Mouse (Mus musculus): ENCODE results near the gene Glra4. TPM values are rescaled to one million over a fixed set of nuclear protein-coding genes. Genes with fewer than 3 reads are reported as not detected.
"Not testable (repeated sequence)": the region's sequence is repeated elsewhere in the genome, so short reads cannot be mapped to it uniquely, and the experiment has no call there.

Glra4 gene
- total RNA-seq, 2 experiments from 2014 or later, result not detected

- peak; percentile 93 for ATAC-seq (replicated peaks; ENCODE audit: low FRiP score, low TSS enrichment, poor library complexity, severe bottlenecking)
Measured at GRCm38 (mm10) chrX:136740791-136741650, 38.9 kb downstream of the Glra4 start.

DNA sequence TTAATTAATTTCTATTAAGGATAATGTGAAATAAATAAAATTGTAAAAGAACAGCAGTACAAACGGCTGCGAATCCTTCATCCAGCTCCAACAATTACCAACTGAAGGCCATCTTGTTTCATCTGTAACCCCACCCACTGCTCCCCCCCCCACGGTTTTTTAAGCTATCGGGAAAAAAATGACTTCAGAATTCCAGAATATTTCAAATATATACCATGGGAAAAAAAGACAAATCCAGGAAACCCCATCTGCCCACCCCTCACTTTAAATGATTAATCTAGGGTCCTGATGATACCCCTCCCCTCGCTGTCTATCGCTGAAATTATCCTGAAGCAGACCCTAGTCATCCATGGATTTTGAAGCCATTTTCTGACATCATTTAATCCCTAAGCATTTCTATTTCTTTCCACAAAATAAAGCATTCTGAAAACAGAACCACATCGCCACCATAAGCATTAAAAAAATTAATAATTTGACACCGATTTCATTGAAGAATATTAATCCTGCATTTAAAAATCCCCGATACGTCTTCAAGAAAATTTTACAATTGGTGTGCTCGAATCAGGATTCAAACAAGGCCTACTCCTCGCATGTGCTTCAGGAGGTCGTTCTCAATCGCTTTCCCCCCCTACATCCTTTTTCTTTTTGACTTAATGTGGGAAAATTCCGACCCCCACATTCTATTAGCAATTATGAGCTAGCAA is 39.7 kb downstream of the Glra4 start:
- ATAC-seq (replicated peaks; ENCODE audit: low FRiP score, low TSS enrichment, poor library complexity, severe bottlenecking), result no peak

GRCm38 (mm10) chrX:136732016-136732415 is 47.9 kb downstream of the Glra4 start:
- ATAC-seq (replicated peaks; ENCODE audit: low FRiP score, low TSS enrichment, poor library complexity, severe bottlenecking), result no peak

DNA sequence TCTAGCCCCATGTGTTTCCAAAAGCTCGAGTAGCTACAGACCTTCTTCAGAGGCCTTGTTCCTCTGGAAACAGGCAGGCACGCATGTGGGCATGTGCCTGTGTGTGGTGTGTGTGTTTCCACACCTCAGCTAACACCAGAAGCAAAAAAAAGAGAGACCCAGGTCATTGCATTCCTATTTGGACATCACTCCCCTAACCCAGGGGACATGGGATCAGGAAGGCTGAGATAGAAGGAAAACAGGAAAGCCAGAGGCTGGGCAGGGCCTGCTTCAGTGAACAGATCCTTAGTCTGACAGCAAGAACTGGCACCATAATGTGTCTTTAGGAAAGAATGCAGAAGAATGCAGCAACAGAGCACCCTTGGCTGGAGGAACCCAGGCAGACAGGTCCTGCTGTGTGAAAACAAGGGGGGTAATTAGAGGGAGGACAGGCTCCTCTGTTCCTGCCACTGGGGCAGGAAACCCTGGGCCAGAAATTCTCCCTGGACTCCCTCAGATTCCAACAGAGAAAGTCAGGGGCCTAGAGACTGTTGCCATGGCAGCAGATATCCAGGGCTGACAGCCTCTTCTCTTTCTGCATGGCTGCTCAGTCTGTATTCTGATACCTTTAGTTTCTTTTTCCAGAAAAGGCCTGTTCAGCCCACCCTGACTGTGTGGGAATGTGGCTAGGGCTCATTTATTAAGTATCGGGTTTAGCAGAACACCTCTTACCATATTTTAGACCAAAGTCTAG is 65.0 kb downstream of the Glra4 start:
- ATAC-seq (replicated peaks; ENCODE audit: low FRiP score, low TSS enrichment, poor library complexity, severe bottlenecking), result not testable (repeated sequence)

DNA sequence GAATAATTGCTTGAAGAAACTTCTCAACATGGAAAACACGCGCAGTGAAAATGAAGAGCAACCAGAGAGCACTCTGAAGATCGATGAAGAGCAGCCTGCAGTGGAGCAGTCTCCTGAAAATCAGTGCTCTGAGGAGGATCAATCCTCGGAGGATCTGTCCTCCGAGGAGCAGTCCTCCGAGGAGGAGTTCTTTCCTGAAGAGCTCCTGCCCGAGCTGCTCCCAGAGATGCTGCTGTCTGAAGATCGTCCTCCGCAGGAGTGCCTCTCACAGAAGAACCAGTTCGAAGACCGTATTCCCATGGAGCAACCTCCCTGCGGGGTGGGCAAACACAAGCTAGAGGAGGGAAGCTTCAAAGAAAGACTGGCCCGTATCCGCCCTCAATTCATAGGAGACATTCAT is 71.2 kb downstream of the Glra4 start:
- ATAC-seq (replicated peaks; ENCODE audit: low FRiP score, low TSS enrichment, poor library complexity, severe bottlenecking), result no peak

- peak; percentile 74 for ATAC-seq (replicated peaks; ENCODE audit: low FRiP score, low TSS enrichment, poor library complexity, severe bottlenecking)
Measured at GRCm38 (mm10) chrX:136708168-136708681, 71.7 kb downstream of the Glra4 start.

Other genes with a start within 250 kb of the Glra4 start
- not detected in 2 replicates for gene Kir3dl2, start 236.1 kb downstream of the Glra4 start, total RNA-seq (2014; fragmentation: Nextera tagmentation)
- not detected in 2 replicates for gene Kir3dl2, start 236.1 kb downstream of the Glra4 start, total RNA-seq (2017)
- gene Tceal3, start 189.3 kb downstream of the Glra4 start, total RNA-seq (2014; fragmentation: Nextera tagmentation), result 9.2 and 12.2 TPM in 2 replicates
- gene Tceal3, start 189.3 kb downstream of the Glra4 start, total RNA-seq (2017), result 11.4 and 24.9 TPM in 2 replicates
- 0.42 and 2.9 TPM in 2 replicates for gene Tceal1, start 72.2 kb downstream of the Glra4 start, total RNA-seq (2014; fragmentation: Nextera tagmentation)
- 3.7 and 6.7 TPM in 2 replicates for gene Tceal1, start 72.2 kb downstream of the Glra4 start, total RNA-seq (2017)
- 244 and 291 TPM in 2 replicates for gene Morf4l2, start 36.5 kb downstream of the Glra4 start, total RNA-seq (2014; fragmentation: Nextera tagmentation)
- 999 and 1,143 TPM in 2 replicates for gene Morf4l2, start 36.5 kb downstream of the Glra4 start, total RNA-seq (2017)
- gene Plp1, start 42.5 kb upstream of the Glra4 start, total RNA-seq (2014; fragmentation: Nextera tagmentation), result 6.2 and 7.4 TPM in 2 replicates
- gene Plp1, start 42.5 kb upstream of the Glra4 start, total RNA-seq (2017), result 0.99 and 1.1 TPM in 2 replicates
- not detected in 2 replicates for gene Rab9b, start 88.6 kb upstream of the Glra4 start, total RNA-seq (2014; fragmentation: Nextera tagmentation)
- not detected in 2 replicates for gene Rab9b, start 88.6 kb upstream of the Glra4 start, total RNA-seq (2017)
- not detected in 2 replicates for gene H2bfm, start 147.2 kb upstream of the Glra4 start, total RNA-seq (2014; fragmentation: Nextera tagmentation)
- gene H2bfm, start 147.2 kb upstream of the Glra4 start, total RNA-seq (2017), result not detected in 2 replicates
- not detected in 2 replicates for gene Tmsb15b2, start 195.4 kb upstream of the Glra4 start, total RNA-seq (2014; fragmentation: Nextera tagmentation)
- 7.2 TPM in 1 of 2 replicates, not detected in the other for gene Tmsb15b2, start 195.4 kb upstream of the Glra4 start, total RNA-seq (2017)
- 1.2 and 3.9 TPM in 2 replicates for gene Tmsb15l, start 196.7 kb upstream of the Glra4 start, total RNA-seq (2014; fragmentation: Nextera tagmentation)
- 1.6 TPM in 1 of 2 replicates, not detected in the other for gene Tmsb15l, start 196.7 kb upstream of the Glra4 start, total RNA-seq (2017)
- gene Tmsb15b1, start 196.7 kb upstream of the Glra4 start, total RNA-seq (2014; fragmentation: Nextera tagmentation), result 4.0 TPM in 1 of 2 replicates, not detected in the other
- 7.0 and 13.2 TPM in 2 replicates for gene Tmsb15b1, start 196.7 kb upstream of the Glra4 start, total RNA-seq (2017)
- gene Zcchc18, start 213.0 kb upstream of the Glra4 start, total RNA-seq (2014; fragmentation: Nextera tagmentation), result not detected in 2 replicates
- not detected in 2 replicates for gene Zcchc18, start 213.0 kb upstream of the Glra4 start, total RNA-seq (2017)